Mouse (Mus musculus): ENCODE measurements around the gene Cptp.

The Cptp gene

DNA sequence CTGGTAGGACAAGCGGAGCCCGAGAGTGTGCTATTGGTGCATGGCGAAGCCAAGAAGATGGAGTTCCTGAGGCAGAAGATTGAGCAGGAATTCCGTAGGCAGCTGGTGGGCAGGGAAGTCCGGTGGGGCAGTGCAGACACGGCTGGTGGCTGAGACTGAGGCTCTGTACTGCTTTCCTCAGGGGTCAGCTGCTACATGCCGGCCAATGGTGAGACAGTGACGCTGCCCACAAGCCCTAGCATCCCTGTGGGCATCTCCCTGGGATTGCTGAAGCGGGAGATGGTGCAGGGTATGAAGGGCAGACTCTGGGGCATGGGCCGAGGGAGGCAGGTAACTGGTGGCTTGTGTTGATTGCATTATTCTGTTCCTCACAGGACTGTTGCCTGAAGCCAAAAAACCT is 18.4 kb upstream of the Cptp start:
- no peak for DNase-seq

- no peak for DNase-seq
Measured at GRCm38 (mm10) chr4:155886330-155886729, 17.1 kb upstream of the Cptp start.

- no peak for DNase-seq
Measured at GRCm38 (mm10) chr4:155883587-155883986, 14.3 kb upstream of the Cptp start.

DNA sequence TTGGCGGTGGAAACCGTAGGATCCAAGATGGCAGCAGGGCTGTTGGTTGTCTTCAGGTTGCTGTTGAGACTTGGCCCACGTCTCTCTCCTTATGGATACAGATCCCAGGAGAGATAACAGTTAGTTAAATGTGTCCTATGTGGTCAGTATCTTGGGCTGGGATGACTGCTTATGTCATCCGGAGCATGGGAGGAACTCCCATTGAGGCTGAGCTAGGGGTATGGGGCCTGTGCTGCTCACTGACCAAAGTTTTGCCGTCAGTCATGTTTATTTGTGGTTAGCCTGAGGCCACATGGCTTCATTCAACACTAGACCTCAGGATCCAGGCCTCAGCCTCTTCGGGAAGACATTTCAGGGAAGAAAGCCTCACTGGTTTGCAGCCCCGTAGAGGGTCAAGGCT is 2.2 kb upstream of the Cptp start:
- no peak for DNase-seq

DNA sequence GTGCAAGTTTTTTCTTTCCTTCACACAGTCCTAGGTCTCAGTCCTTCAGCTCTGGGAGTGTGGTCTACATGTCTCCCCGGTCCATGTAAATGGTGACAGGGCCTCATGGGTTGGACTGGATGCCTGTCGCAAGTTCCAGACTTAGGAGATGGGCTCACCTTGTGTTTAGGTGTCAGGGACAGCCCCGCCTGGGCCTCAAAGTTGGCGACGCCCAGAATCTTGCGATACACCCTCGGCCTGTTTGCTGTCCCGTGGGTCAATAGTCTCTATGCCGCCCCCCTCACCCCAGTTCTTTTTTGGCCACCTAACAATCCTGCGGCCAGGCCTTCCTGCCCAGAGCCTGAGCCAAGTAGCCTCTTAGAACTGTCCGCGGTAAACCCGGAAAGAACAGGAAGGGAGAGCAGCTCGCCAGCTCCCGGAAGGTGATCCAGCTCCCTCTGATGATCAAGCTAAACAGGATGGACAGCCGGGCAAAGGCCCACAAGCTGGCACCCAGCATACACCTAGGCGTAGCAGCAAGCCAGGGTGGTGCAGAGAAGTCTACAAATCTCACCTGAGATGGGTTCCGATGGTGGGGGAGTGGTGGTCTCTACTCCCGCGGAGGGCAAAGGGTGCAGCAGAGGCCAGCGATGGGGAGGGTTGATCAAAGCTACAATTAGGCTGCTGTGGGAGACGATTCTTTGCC is 484 bp downstream of the Cptp start:
- DNase-seq = peak; percentile 28

DNA sequence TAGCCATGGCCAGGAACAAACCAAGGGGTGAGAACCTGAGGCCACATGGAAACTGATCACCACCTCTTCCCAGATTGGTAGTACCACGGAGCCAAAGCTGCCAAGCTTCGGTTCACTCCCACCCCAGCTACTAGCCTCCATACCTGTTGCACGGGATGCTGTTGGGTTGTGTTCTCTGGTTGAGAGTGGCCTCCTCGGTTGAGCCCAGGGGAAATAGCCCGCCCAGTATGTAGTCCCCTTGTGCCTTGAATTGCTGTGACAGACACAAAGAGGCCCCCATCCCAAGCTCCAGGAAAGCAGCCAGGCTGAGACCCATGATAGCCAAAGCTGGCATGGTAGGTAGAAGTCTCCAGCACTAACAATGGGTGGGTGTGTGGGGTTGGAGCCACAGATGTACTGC is 6.2 kb downstream of the Cptp start, which contains the start of gene Tas1r3:
Tas1r3 (minus strand) TSS at position 362 of the 400 bp plus-strand sequence.
- no peak for DNase-seq

- DNase-seq = no peak
Measured at GRCm38 (mm10) chr4:155861787-155862186, 7.5 kb downstream of the Cptp start.

GRCm38 (mm10) chr4:155859318-155859717 is 9.9 kb downstream of the Cptp start:
- DNase-seq = peak; percentile 75

DNA sequence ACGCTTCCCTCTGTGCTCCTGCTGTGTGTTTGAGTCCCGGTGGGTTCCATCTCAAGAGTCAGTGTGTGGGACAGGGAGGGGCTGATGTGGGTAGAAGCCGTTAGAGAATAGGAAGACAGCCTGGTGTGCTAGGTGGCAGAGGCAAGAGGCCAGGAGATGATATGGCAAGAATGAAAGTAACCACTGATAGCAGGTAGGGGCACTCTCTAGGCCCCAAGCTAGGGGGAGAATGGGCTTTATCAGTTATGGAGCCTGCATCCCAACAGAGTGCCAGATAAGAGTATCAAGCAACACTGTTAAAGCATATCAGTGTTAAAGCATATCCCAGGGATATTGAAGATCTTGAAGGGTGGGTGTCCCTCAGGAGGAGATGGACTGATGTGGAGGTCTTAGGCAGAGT is 12.4 kb downstream of the Cptp start:
- DNase-seq = no peak

- no peak for DNase-seq
Measured at GRCm38 (mm10) chr4:155856071-155856470, 13.2 kb downstream of the Cptp start.

DNA sequence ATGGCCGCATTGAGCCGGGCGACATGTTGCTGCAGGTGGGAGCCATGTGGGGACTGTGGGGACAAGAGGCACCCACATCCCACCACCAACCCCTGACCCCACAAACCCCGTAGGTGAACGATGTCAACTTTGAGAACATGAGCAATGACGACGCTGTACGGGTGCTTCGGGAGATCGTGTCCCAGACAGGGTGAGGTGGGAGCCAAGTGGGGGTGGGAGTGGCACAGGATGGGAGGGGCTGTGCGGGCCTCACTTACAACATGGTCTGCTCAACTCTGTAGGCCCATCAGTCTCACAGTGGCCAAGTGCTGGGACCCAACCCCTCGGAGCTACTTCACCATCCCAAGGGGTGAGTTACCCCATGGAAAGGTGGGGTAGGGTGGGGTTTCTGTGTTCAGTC is 14.2 kb downstream of the Cptp start:
- DNase-seq = no peak

DNA sequence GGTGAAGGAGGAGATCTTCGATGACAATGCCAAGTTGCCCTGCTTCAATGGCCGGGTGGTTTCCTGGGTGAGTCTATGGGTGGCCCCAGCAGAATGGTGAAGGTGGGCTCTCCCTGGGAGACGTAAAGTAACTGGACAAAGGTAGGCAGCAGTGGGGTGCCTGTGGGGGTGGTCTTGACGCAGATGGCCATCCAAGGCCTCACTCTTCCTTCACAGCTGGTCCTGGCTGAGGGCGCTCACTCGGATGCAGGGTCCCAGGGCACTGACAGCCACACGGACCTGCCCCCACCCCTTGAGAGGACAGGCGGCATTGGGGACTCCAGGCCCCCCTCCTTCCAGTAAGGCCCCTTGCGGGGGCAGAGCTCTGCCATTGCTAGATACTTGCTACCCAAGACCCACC is 15.8 kb downstream of the Cptp start:
- no peak for DNase-seq

- no peak for DNase-seq
Measured at GRCm38 (mm10) chr4:155851951-155852411, 17.3 kb downstream of the Cptp start.

DNA sequence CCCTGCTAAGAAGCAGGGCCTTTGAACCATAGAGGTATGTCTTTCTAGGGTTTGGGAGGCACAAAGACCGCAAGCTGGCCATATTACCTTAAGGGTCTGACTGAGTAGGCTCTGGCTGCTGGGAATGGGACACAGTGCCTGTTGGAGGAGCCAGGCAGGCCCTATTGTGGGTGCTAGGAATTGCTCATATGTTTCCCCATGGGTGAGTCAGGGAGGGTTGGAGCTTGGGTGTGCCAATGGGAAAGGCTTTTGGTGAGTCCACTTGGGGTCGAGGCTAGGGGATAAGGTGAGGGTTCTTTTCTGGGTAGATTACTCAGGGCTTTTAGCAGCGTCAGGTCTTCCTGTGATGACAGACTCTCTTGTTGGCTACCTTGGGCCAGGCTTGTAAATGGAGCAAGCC is 17.9 kb downstream of the Cptp start:
- no peak for DNase-seq

DNA sequence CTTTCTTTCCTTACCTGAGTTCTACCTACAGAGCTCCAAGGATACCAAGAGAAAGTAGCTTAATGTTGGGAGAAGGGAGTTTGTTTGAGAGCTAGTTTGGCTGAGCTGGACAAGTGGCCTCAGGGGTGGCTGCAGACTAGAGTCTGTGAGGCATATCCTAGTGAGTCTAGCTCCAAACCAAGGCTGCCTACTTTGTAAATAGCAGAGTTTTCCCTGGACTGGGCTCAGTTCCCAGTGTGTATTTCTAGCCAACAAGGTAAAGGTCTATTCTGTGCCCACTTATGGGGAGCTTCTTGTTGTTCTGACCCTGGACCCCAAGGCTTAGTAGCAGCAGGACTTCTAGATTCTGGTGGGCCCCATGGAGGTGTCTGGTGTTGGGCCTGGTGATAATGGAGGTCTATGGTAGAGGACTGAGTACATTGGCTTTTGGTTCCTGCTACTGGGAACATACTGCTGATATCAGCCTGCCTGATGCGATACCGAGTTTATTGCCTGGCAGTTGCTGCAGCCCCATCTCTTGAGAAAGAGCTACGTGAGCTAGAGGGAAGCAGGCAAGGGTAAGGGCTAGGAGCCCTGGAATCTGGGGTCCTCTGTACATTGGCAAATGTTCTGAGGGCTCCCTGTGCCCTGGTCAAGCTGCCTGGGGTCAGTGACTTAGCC is 19.3 kb downstream of the Cptp start:
- no peak for DNase-seq

DNA sequence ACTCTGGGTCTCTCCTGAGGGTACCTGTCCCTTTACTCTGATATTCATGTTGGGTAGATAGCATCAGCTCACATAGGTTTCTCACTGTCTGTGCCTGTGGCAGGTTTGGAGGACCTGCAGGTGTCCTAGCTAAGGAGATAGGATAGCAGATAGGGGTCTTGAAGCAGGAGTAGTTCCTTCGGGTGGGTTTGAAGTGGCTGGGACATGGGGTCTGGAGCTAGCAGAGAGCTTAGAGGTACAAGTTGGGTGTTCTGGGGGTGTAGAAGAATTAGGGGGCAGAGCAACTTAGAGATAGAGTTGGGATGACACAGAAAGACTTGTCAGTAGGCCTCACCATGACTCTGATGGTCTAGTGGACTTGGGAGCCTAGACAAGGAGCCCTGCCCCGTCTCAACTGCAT is 19.8 kb downstream of the Cptp start:
- DNase-seq = no peak

- DNase-seq = peak; percentile 31
Measured at GRCm38 (mm10) chr4:155848434-155849095, 20.7 kb downstream of the Cptp start.

GRCm38 (mm10) chr4:155847591-155848352 is 21.5 kb downstream of the Cptp start:
- DNase-seq = peak; percentile 73

GRCm38 (mm10) chr4:155846871-155847578 is 22.2 kb downstream of the Cptp start, which contains the start of gene Dvl1:
TSS of gene Dvl1 (plus strand) at chr4:155847402.
- peak; percentile 99 for DNase-seq

GRCm38 (mm10) chr4:155843231-155843630 is 26.0 kb downstream of the Cptp start:
- no peak for DNase-seq

GRCm38 (mm10) chr4:155841651-155842270 is 27.5 kb downstream of the Cptp start:
- DNase-seq = no peak

GRCm38 (mm10) chr4:155841003-155841454 is 28.2 kb downstream of the Cptp start:
- DNase-seq = peak; percentile 75

Data from thymus, postnatal 4 days (tissue).